Mouse (Mus musculus) lung, adult 2 months (tissue): Measurements from ENCODE around the gene Sema4c. TPM values are rescaled to one million over a fixed set of nuclear protein-coding genes. Genes with fewer than 3 reads are reported as not detected.
"Not testable (repeated sequence)": the region's sequence is repeated elsewhere in the genome, so short reads cannot be mapped to it uniquely, and the experiment has no call there.

Source experiments
- DNase-seq: peaks from one replicate; pipeline ENCODE4 v3.0.0; 2022
- H3K4me1 ChIP-seq: fragments of 200-500 bp; 2 replicates; pipeline ENCODE4 v1.6.1; 2011; ENCODE audit warnings: low read length; ENCODE audit not compliant: control insufficient read depth, insufficient read depth
- H3K4me3 ChIP-seq: fragments of 200-500 bp; replicated peaks from 2 replicates; pipeline ENCODE3; 2011; ENCODE audit warnings: low read depth, mild to moderate bottlenecking, control low read depth, low read length; ENCODE audit errors: extremely low read depth
- CTCF ChIP-seq: fragments of 200-500 bp; IDR thresholded peaks from 2 replicates; pipeline ENCODE4 v1.5.1; 2011; ENCODE audit warnings: mild to moderate bottlenecking, low read length, control low read depth; ENCODE audit not compliant: insufficient read depth
- POLR2A ChIP-seq: fragments of 200-500 bp; IDR thresholded peaks from 2 replicates; pipeline ENCODE4 v1.6.1; 2011; ENCODE audit warnings: low read depth, mild to moderate bottlenecking, control low read depth, low read length, borderline replicate concordance; ENCODE audit errors: extremely low read depth
- WGBS: fragments of 180-500 bp; shearing (Covaris S2); methylation state at CpG from one replicate; pipeline ENCODE4 v1.1.7; 2018; 5-methylcytosine and 5-hydroxymethylcytosine counted together
- polyA plus RNA-seq: library from polyadenylated mRNA; depleted of rRNA; stranded (reverse); fragments of >200 nt; gene quantifications from 2 replicates; pipeline ENCODE4 v1.2.3, GENCODE M21; 2012

Sema4c gene
- polyA plus RNA-seq, 1 experiment, result 23.7 TPM

DNA sequence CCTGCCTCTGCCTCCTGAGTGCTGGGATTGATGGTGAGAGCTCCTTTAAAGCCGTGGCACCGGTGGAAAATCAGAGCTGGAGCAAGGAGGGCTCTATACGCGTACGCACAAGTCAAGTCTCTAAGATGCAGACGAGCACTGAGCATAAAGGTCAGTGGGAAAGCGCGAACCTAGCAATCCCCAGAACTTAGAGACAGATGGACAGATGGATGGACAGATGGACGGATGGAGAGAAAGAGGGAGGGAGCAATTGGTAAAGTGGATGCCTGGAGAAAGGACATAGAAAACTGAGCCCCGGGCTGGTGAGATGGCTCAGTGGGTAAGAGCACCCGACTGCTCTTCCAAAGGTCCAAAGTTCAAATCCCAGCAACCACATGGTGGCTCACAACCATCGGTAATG, 17.3 kb downstream of the Sema4c start:
- DNase-seq, result no peak
- H3K4me1 ChIP-seq, result no peaks in the 10 kb centered on the region
- 93% methylated on average over 12 of the region's 12 CpGs for WGBS
- no peak for TF ChIP-seq CTCF
- TF ChIP-seq POLR2A, result no peak
- H3K4me3 ChIP-seq, result no peak overlapping the region

DNA sequence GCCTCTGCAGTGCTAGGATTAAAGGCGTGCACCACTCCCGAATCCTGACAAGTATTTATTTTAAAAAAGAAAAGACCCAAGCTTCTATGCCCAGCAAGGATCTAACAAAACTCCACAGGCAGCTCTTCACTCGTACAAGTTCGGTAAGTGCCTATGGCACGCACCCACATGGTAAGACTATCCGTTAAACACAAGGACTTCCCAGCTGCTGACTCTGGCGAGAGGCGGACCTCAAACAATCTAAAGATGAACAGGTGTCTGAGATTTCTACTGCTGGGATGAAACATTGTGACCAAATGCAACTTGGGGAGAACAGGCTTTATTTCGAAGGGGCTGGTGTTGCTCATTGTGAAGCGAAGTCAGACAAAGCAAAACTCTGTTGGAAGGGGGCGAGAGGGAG, 18.0 kb downstream of the Sema4c start:
- no peak for TF ChIP-seq CTCF
- TF ChIP-seq POLR2A, result no peak
- 81% methylated on average over 11 of the region's 11 CpGs for WGBS
- Histone ChIP-seq H3K4me3 (no peak overlapping the region), H3K4me1 (peaks cover 4% of the 10 kb centered on the region; the same call in 1 of the 2 replicates)
- DNase-seq, result no peak

DNA sequence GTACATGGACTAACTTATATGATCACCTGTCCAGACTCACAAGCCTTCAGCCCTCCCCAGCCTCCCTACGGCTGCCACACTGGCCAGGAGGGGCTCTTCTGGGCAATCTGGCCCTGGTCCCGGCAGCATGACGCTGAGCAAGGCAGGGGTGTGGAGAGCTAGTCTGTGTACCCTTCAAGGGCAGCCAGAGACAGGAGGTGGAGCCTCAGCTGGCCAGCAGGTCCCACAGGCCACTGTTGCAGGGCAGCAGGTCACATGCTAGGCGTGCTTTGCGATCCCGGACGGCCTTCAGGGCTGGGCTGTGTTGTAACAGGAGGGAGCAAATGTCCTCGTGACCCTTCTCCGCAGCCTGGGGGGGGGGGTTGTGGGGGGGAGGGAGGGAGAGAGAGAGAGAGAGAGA, 19.0 kb downstream of the Sema4c start, which contains the start of gene Gm42417:
Gm42417 (minus strand) TSS at position 244 of the 400 bp plus-strand sequence.
- TF ChIP-seq POLR2A, result no peak
- no peak for TF ChIP-seq CTCF
- H3K4me3 ChIP-seq, result no peak within 1 kb of the TSS
- peak; percentile 77 for DNase-seq
- 33% methylated on average over 9 of the region's 9 CpGs for WGBS
- peaks cover 4% of the 10 kb centered on the region; the same call in 1 of the 2 replicates for H3K4me1 ChIP-seq

DNA sequence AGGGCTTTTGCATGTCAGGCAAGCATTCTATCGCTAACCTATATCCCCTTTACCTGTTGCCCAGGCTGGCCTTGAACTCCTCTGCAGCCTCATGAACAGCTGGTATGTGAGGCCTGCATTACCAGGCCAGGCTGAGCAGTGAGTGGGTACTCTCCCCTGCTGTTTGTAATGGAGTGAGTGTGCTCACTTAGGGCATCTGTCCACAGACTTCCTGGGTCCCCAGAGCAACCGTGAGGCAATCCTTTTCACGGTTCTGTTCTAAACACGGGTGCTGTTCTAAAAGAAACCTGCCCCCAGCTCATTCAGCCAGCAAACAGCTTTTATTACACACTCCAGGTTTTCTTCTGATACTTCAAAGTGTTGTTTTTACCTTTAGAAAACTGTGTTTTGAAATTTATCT, 19.4 kb downstream of the Sema4c start:
- DNase-seq, result no peak
- no peak overlapping the region for H3K4me3 ChIP-seq
- 63% methylated on average over 4 of the region's 4 CpGs for WGBS
- peaks cover 4% of the 10 kb centered on the region; the same call in 1 of the 2 replicates for H3K4me1 ChIP-seq
- TF ChIP-seq POLR2A (no peak), CTCF (no peak)

DNA sequence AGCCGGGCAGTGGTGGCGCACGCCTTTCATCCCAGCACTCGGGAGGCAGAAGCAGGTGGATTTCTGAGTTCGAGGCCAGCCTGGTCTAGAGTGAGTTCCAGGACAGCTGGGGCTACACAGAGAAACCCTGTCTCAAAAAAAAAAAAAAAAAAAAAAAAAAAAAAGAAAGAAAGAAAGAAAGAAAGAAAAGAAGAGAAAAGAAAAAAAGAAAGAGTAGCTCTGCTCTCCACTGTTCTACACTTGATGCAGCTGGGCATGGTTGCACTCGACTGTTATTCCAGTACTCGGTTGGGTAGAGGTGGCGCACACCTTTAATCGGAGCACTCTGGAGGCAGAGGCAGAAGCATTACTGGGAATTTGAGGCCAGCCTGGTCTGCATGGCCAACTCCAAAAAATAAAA, 21.4 kb downstream of the Sema4c start, which contains the start of gene Ankrd23:
Ankrd23 (minus strand) TSS at position 101 of the 400 bp plus-strand sequence.
- DNase-seq, H3K4me3 ChIP-seq, H3K4me1 ChIP-seq: not testable (repeated sequence)
- 88% methylated on average over 9 of the region's 9 CpGs for WGBS

DNA sequence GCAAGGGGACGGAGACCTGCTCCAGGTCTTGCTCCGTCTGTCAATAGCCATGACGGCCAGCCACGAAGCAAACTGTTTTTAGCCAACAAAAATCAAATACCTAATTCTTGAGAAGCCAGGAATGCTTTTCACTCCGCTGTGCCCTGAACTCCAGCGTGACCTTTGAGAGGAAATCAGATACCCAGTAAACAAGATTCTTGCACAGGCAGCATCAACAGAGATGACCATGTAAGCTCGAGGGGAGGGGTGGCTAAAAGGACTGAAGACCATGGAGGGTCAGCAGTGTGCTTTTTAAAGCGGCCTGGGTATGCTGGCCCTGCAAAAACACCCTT, 21.8 kb downstream of the Sema4c start:
- no peak for DNase-seq
- WGBS, result 53% methylated on average over 8 of the region's 8 CpGs
- no peak for TF ChIP-seq POLR2A
- no peak for TF ChIP-seq CTCF
- peaks cover 4% of the 10 kb centered on the region; the same call in 1 of the 2 replicates for H3K4me1 ChIP-seq
- no peak overlapping the region for H3K4me3 ChIP-seq

DNA sequence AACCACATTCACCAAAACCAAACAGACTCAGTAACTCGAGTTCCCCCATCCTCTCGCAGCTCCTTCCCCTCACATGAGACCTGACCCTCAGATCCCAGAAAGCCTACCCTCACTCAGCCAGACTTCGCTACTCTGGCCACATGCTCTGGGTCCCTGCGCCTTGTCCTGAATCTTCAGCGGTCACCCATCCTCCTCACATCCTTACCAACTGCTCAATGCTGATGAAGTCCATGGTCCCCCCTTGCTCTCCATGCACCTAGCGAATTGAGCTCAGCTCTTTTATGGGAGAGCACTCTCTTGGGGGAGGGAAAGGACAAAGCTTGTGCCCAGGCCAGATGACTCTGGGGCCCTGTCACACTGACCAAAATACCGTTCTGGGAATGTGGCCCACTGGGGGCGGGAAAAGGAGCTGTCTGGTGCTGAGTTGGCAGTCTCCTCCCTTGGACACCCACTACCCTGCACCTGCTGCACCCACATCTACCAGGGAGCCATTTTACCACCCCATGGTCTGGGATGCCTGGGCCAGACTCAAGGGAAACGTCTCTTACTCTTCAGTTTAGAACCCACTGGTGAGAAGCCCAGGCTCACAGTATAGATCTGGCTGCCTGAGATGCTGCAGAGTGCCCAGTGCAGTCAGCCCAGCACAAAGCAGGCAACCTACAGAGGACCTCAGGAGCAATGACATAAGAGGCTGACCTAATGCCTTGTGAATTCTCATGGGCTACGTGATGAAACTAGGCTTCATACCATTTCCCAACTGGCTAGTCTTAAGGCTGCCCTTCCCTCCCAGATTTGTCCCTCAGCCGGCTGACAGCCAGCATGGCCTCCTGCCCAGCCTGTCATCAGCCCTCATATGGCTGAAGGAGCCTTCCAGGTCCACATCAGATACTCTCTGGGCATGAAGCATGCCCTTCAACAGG, 22.4 kb downstream of the Sema4c start:
- 76% methylated on average over 11 of the region's 11 CpGs for WGBS
- DNase-seq, result peak; percentile 39
- TF ChIP-seq CTCF, result no peak
- no peak for TF ChIP-seq POLR2A
- H3K4me3 ChIP-seq, result no peak overlapping the region
- peaks cover 4% of the 10 kb centered on the region; the same call in 1 of the 2 replicates for H3K4me1 ChIP-seq

DNA sequence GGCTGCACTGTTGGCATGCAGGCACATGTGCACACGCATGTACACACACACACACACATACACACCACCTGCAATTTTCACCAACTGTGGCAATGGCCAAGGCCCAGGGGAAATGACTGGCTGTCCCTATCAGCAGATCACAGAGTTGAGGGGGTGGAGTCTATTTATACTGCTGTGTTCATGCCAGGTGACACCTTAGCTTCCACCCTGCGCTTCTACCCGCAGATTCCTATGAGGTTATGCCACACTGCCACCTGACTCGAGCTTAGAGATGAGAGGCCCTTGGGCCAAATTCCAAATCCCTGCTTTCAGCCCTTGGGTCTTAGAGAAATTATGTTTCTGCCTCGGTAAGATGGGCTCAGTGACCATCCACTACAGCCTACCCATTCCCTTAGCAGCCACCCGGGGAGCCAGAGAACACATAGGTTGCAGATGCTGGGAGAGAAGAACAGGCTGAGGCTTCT, 23.5 kb downstream of the Sema4c start:
- TF ChIP-seq CTCF (peak; percentile 20; the same call in 1 of the 2 replicates), POLR2A (no peak)
- DNase-seq, result no peak
- Histone ChIP-seq H3K4me1 (peaks cover 4% of the 10 kb centered on the region; the same call in 1 of the 2 replicates), H3K4me3 (no peak overlapping the region)
- 62% methylated on average over 6 of the region's 6 CpGs for WGBS

DNA sequence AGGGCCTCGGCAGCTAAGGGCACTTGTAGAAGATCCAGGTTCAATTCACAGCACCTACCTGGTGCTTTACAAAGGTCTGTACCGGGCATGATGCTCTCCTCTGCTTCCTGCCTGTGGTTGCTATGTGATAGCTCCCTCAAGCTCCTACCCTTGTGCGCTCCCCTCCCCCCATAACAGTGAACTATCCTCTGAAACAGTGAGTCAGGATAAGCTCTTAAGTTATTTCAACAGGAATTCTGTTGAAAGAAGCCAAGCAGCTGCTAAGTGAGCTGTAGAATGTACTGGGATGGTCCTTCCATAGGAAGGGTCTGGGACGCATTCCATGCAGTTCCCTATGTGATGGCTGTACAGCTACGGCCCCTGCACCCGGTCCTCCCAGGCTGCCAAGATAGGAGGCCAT, 24.6 kb downstream of the Sema4c start:
- no peak for DNase-seq
- TF ChIP-seq CTCF (no peak), POLR2A (no peak)
- H3K4me1 ChIP-seq, result peaks cover 4% of the 10 kb centered on the region; the same call in 1 of the 2 replicates
- 65% methylated on average over 6 of the region's 6 CpGs for WGBS
- H3K4me3 ChIP-seq, result no peak overlapping the region

DNA sequence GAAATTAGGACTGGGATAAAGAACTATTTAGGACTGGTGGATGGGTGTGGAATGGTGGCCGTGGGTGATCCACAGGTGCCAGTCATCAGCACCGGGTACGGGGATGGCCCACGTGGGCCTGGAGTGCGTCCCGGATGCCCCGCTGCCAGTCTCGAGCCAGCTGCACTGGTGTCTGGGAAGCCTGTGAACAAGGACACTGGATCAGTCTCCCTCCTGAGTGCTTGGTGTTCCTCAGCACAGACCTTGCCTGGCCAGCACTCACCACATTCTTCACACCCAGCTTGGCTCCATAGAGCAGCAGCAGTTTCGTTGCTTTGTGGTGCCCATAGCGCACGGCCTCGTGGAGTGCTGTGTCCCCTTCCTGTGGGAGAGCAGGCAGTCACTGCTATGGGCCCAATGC, 26.7 kb downstream of the Sema4c start:
- Histone ChIP-seq H3K4me1 (peaks cover 4% of the 10 kb centered on the region; the same call in 1 of the 2 replicates), H3K4me3 (no peak overlapping the region)
- no peak for DNase-seq
- WGBS, result 85% methylated on average over 12 of the region's 12 CpGs
- TF ChIP-seq POLR2A (no peak), CTCF (no peak)
